Mouse (Mus musculus) CD4-positive, CD25-positive, alpha-beta regulatory T cell (primary cell): ENCODE data around the gene Mphosph9. TPM values are rescaled to one million over a fixed set of nuclear protein-coding genes. Genes with fewer than 3 reads are reported as not detected.

Source experiments
- polyA plus RNA-seq: library from polyadenylated mRNA; unstranded; fragments of 100-300 nt; shearing (Covaris generic); gene quantifications from one replicate; pipeline ENCODE4 v1.2.1, GENCODE M21; 2017

Mphosph9 gene
- polyA plus RNA-seq = 19.7 TPM

DNA sequence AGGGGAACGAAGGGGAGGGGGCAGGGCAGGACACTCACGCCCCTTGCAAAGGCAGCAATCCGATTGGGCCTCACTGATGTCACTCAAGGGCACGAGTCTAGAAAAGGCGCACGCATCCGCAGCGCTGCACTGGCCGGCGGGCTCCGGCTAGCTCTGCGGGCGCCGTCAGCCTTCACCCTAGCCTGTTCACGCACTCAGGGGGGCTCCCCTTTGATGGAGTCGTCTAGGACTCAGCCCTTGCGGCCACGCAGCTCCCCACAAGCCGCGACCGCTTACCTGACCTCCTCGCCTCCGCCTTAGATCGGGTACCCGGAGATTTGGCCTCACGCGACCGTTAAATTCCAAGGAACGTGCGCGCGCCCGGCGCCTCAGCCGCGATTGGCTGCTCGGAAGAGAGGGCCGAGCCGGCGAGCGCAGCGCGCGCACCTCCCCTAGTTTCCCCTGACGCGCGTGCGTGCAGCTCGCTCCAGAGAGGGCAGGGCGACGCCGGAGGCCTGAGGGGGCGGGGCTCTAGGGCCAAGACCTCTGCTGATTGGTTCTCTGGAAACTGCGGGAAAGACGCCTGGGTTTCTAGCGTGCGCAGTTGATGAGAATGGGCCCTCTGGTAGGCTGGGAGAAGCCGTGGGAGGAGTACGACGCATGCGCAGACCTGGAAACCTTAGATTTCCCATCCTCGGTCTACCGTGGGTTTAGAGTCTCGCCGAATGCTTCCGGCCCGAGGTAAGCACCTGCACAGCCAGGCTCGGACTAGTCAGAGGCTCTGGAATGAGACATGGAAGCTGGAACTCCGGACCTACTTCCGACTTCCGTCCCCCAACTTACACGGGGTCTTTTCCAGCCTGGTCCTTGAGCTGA lies at the start of gene Mphosph9, which contains the start of gene 2810006K23Rik:
TSS of gene Mphosph9 (minus strand) at position 463 of the 855 bp plus-strand sequence.
TSS of gene 2810006K23Rik (plus strand) at position 580 of the 855 bp plus-strand sequence.

DNA sequence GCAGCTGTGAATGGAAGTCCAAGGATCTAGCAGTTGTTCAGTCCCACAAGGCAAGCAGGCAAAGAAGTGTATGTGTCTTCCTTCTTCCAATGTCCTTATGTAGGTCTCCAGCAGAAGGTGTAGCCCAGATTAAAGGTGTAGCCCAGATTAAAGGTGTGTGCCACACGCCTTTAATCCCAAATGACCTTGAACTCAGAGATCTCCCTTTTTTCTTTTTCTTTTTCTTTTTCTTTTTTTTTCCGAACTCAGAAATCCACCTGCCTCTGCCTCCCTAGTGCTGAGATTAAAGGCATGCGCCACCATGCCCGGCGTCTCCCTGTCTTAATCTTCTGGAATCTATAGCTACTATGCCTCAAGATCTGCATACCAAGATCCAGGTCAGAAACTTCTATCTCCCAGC lies 35.2 kb upstream of the Mphosph9 start, which contains the start of gene Cdk2ap1:
TSS of gene Cdk2ap1 (minus strand) at position 101 of the 400 bp plus-strand sequence.

DNA sequence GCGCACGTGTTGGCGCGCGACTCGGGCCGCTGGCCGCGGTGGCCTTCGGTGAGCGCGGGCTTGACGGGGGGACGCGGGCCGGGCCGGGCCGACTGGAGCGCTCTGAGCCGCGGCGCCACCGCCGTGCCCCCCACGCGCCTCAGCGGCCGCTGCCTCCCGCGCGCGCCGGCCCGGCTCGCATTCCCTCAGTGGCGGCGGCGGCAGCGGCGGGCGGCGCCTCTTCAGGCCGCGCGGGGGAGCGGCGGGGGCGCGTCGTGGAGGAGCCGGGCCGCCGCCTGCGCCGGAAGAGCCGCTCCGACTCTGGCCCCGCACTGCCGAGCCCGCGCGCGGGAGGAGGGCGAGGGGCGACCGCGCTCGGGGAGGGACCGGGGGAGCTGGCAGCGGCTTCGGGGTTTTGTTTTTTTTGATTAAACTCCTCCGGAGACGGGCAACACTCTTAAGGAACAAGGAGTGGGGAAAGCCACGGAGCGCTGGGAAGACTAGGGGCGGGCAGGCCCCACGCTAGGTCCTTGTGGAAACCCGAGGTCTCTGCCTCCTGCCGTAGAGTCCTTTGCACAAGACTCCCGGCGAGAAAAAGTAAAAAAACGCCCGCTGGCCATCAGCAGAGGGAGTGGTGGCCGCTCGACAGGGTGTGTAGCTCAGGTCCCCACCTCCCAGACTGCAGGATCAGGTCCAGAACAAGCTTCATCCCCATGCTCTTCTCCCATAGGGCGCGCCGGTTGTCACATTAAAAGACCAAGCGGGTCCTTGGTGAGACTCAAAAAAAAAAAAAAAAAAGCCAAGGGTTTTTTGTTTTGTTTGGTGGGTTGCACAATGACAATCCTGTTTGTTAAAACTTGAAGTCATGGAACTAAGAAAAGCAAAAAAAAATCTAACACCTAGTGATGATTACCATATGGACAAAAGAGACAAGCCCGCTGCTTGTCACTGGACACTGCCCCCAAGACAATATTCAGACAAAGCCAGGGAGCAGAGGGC lies 77.9 kb downstream of the Mphosph9 start, which contains the start of gene Pitpnm2:
TSS of gene Pitpnm2 (minus strand) at position 147 of the 978 bp plus-strand sequence.

Other genes starting within 250 kb of the Mphosph9 start
- 46.6 TPM for gene Abcb9, start 232.2 kb downstream of the Mphosph9 start, polyA plus RNA-seq
- 38.2 TPM for gene Ogfod2, start 215.7 kb downstream of the Mphosph9 start, polyA plus RNA-seq
- 97.5 TPM for gene Arl6ip4, start 211.9 kb downstream of the Mphosph9 start, polyA plus RNA-seq
- 22.4 TPM for gene Pitpnm2, start 78.2 kb downstream of the Mphosph9 start, polyA plus RNA-seq
- 11.9 TPM for gene 2810006K23Rik, start 117 bp upstream of the Mphosph9 start, polyA plus RNA-seq
- gene Cdk2ap1, start 35.1 kb upstream of the Mphosph9 start, polyA plus RNA-seq = 133 TPM
- 120 TPM for gene Sbno1, start 98.0 kb upstream of the Mphosph9 start, polyA plus RNA-seq
- 79.9 TPM for gene Kmt5a, start 112.0 kb upstream of the Mphosph9 start, polyA plus RNA-seq
- 57.5 TPM for gene Rilpl2, start 150.4 kb upstream of the Mphosph9 start, polyA plus RNA-seq
- 7.7 TPM for gene Snrnp35, start 155.2 kb upstream of the Mphosph9 start, polyA plus RNA-seq
- gene Rilpl1, start 203.4 kb upstream of the Mphosph9 start, polyA plus RNA-seq = 3.2 TPM
- 515 TPM for gene Tmed2, start 212.7 kb upstream of the Mphosph9 start, polyA plus RNA-seq
- gene Ddx55, start 224.9 kb upstream of the Mphosph9 start, polyA plus RNA-seq = 20.1 TPM